Mouse (Mus musculus) lung, embryonic 16.5 days (tissue): ENCODE measurements around the gene Polr2e. TPM values are rescaled to one million over a fixed set of nuclear protein-coding genes. Genes with fewer than 3 reads are reported as not detected.
"Not testable (repeated sequence)": the region's sequence is repeated elsewhere in the genome, so short reads cannot be mapped to it uniquely, and the experiment has no call there.

Experiments
- ATAC-seq: fragments of 200-750 bp; cut with Nextera tagmentation; 2 replicates; pipeline ENCODE4 v1.8.0; 2017; ENCODE audit warnings: low read depth, mild to moderate bottlenecking, moderate library complexity
- H3K27ac ChIP-seq: fragments of 300-500 bp; sonication (generic); 2 replicates; pipeline ENCODE4 v1.5.1; 2014; ENCODE audit warnings: mild to moderate bottlenecking, control low read depth, low read length
- H3K27me3 ChIP-seq: fragments of 300-500 bp; sonication (generic); 2 replicates; pipeline ENCODE4 v1.6.1; 2014; ENCODE audit warnings: low read depth, low read length, mixed read lengths; ENCODE audit not compliant: control insufficient read depth, insufficient read depth
- H3K36me3 ChIP-seq: fragments of 300-500 bp; sonication (generic); 2 replicates; pipeline ENCODE4 v1.6.1; 2014; ENCODE audit warnings: low read length; ENCODE audit not compliant: control insufficient read depth, insufficient read depth
- H3K4me1 ChIP-seq: fragments of 300-500 bp; sonication (generic); replicated peaks from 2 replicates; pipeline ENCODE4 v1.6.1; 2014; ENCODE audit warnings: low read length, mixed read lengths; ENCODE audit not compliant: control insufficient read depth, insufficient read depth
- H3K4me2 ChIP-seq: fragments of 300-500 bp; sonication (generic); 2 replicates; pipeline ENCODE4 v1.6.1; 2014; ENCODE audit warnings: low read depth, low read length, control low read depth
- H3K4me3 ChIP-seq: fragments of 300-500 bp; sonication (generic); 2 replicates; pipeline ENCODE4 v1.5.1; 2014; ENCODE audit warnings: mild to moderate bottlenecking, low read length, control low read depth
- H3K9ac ChIP-seq: fragments of 300-500 bp; sonication (generic); 2 replicates; pipeline ENCODE4 v1.6.1; 2014; ENCODE audit warnings: low read length, control low read depth
- H3K9me3 ChIP-seq: fragments of 300-500 bp; sonication (generic); 2 replicates; pipeline ENCODE4 v1.6.1; 2016; ENCODE audit warnings: low read length; ENCODE audit not compliant: control insufficient read depth
- WGBS: fragments of 180-500 bp; shearing (Covaris S2); extraction: QIAGEN DNeasy Blood & Tissue Kit; methylation state at CpG from one replicate; pipeline ENCODE4 v1.1.7; 2014; 5-methylcytosine and 5-hydroxymethylcytosine counted together
- polyA plus RNA-seq: library from polyadenylated mRNA; unstranded; fragments of >200 nt; fragmentation: Nextera tagmentation; extraction: Ambion mirVana; gene quantifications from 2 replicates; pipeline ENCODE4 v1.2.1, GENCODE M21; 2015

The Polr2e gene
- polyA plus RNA-seq, 1 experiment from 2014 or later: 194 TPM

- Histone ChIP-seq H3K9ac (no peak overlapping the region), H3K9me3 (no peaks in the 10 kb centered on the region), H3K36me3 (peaks cover 18% of the 10 kb centered on the region), H3K27ac (no peak overlapping the region), H3K4me2 (no peak overlapping the region), H3K4me1 (no peaks in the 10 kb centered on the region), H3K27me3 (no peaks in the 10 kb centered on the region), H3K4me3 (no peak overlapping the region)
- WGBS: 68% methylated on average over 23 of the region's 23 CpGs
- no peak for ATAC-seq
These were observed 24.5 kb upstream of the Polr2e start for GRCm38 (mm10) chr10:80063877-80064650.

GRCm38 (mm10) chr10:80063104-80063503 lies 23.5 kb upstream of the Polr2e start:
- no peaks in the 10 kb centered on the region for H3K4me1 ChIP-seq
- H3K4me3 ChIP-seq: no peak overlapping the region
- no peak overlapping the region for H3K27ac ChIP-seq
- H3K4me2 ChIP-seq: no peak overlapping the region
- H3K9ac ChIP-seq: no peak overlapping the region
- no peaks in the 10 kb centered on the region for H3K9me3 ChIP-seq
- 0 out of 2 replicates have a peak, but pooled peaks have one; percentile 8 for ATAC-seq
- H3K36me3 ChIP-seq: peaks cover 23% of the 10 kb centered on the region
- 90% methylated on average over 5 of the region's 5 CpGs for WGBS
- no peaks in the 10 kb centered on the region for H3K27me3 ChIP-seq

- no peak for ATAC-seq
- H3K4me3 ChIP-seq: no peak overlapping the region
These were observed 18.2 kb upstream of the Polr2e start for GRCm38 (mm10) chr10:80057683-80058326.

GRCm38 (mm10) chr10:80056976-80057682 lies 17.5 kb upstream of the Polr2e start:
- Histone ChIP-seq H3K9ac (no peak overlapping the region), H3K4me3 (no peak overlapping the region), H3K27ac (no peak overlapping the region), H3K4me1 (peaks cover 20% of the 10 kb centered on the region), H3K36me3 (peaks cover 27% of the 10 kb centered on the region), H3K4me2 (no peak overlapping the region), H3K27me3 (no peaks in the 10 kb centered on the region), H3K9me3 (no peaks in the 10 kb centered on the region)
- 87% methylated on average over 27 of the region's 27 CpGs for WGBS
- ATAC-seq: no peak

More at GRCm38 (mm10) chr10:80057683-80058326, 18.2 kb upstream of the Polr2e start:
- 72% methylated on average over 30 of the region's 30 CpGs for WGBS
- Histone ChIP-seq H3K4me2 (no peak overlapping the region), H3K27me3 (no peaks in the 10 kb centered on the region), H3K9me3 (no peaks in the 10 kb centered on the region), H3K36me3 (peaks cover 33% of the 10 kb centered on the region), H3K27ac (no peak overlapping the region), H3K4me1 (peaks cover 13% of the 10 kb centered on the region), H3K9ac (no peak overlapping the region)

- ATAC-seq: no peak
- 79% methylated on average over 4 of the region's 4 CpGs for WGBS
- peaks cover 25% of the 10 kb centered on the region for H3K36me3 ChIP-seq
These were observed 16.9 kb upstream of the Polr2e start for GRCm38 (mm10) chr10:80056506-80056905.

GRCm38 (mm10) chr10:80055891-80056290 lies 16.3 kb upstream of the Polr2e start:
- peaks cover 25% of the 10 kb centered on the region for H3K36me3 ChIP-seq
- ATAC-seq: no peak
- H3K27ac ChIP-seq: no peak overlapping the region
- H3K9me3 ChIP-seq: no peaks in the 10 kb centered on the region
- WGBS: 59% methylated on average over 9 of the region's 10 CpGs
- H3K27me3 ChIP-seq: no peaks in the 10 kb centered on the region
- H3K4me2 ChIP-seq: no peak overlapping the region
- no peak overlapping the region for H3K9ac ChIP-seq
- no peak overlapping the region for H3K4me3 ChIP-seq
- H3K4me1 ChIP-seq: peaks cover 31% of the 10 kb centered on the region

More at GRCm38 (mm10) chr10:80056506-80056905, 16.9 kb upstream of the Polr2e start:
- Histone ChIP-seq H3K9me3 (no peaks in the 10 kb centered on the region), H3K27ac (no peak overlapping the region), H3K4me3 (no peak overlapping the region), H3K27me3 (no peaks in the 10 kb centered on the region), H3K9ac (no peak overlapping the region), H3K4me1 (peaks cover 26% of the 10 kb centered on the region), H3K4me2 (no peak overlapping the region)

- Histone ChIP-seq H3K4me1 (peaks cover 35% of the 10 kb centered on the region), H3K27ac (no peak overlapping the region)
- 68% methylated on average over 5 of the region's 5 CpGs for WGBS
These were observed 15.8 kb upstream of the Polr2e start for GRCm38 (mm10) chr10:80055364-80055763.

GRCm38 (mm10) chr10:80054911-80055310 lies 15.3 kb upstream of the Polr2e start:
- 4% methylated on average over 3 of the region's 3 CpGs for WGBS
- Histone ChIP-seq H3K9ac (peak overlapping the region; percentile 98), H3K4me3 (peak overlapping the region; percentile 94), H3K36me3 (peaks cover 25% of the 10 kb centered on the region), H3K4me2 (peak overlapping the region; percentile 83), H3K4me1 (peaks cover 35% of the 10 kb centered on the region)
- not testable (repeated sequence) for H3K9me3 ChIP-seq, H3K27me3 ChIP-seq, ATAC-seq, H3K27ac ChIP-seq

More at GRCm38 (mm10) chr10:80055364-80055763, 15.8 kb upstream of the Polr2e start:
- no peak for ATAC-seq
- Histone ChIP-seq H3K4me3 (peak overlapping the region; percentile 94), H3K9me3 (no peaks in the 10 kb centered on the region), H3K36me3 (peaks cover 25% of the 10 kb centered on the region), H3K27me3 (no peaks in the 10 kb centered on the region), H3K9ac (peak overlapping the region; percentile 98; the same call in 1 of the 2 replicates), H3K4me2 (peak overlapping the region; percentile 83)
